28 mouse cellular contexts compared by ENCODE assay signal in the genomic region with DNA sequence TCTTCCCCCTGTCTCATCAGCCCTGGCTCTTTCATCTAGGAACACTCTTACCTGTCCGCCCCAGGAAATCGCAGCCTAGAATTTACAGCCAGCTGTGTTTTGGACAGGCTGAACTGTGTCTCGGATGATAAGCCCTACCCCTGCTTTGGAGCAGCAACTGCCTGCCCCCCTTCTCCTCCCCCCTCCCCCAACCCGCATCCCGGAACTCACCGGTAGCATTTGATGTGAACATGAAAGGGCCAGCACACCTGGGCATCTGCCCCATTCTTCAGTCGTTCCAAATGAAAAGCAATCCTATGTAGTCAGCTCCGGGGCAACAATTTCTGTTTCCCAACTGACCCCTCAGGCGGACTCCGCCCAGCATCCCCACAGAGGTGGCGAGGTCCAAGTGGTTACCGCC.
A peak's percentile ranks its signal among the peaks of the same experiment; 100 is the strongest.
DNase-seq lines count a peak whose midpoint lies in the region; ATAC-seq and TF ChIP-seq lines count a peak whose summit lies in the region.
"Had no signal": no experiment of that assay in that cellular context is flagged by ENCODE, and none has a peak within 500 bp of the region (broad histone marks: within the 10 kb centered on the region; RNA-seq: fewer than 3 reads in every experiment).

No protein-coding gene starts in this region.

- 0 out of 2 replicates have a peak overlapping the region, but pooled peaks have one; percentile 15 for H3K27ac ChIP-seq in limb, embryonic 10.5 days
- peak overlapping the region; percentile 3; the same call in 1 of the 2 replicates for H3K27ac ChIP-seq in thymus, adult 2 months (ENCODE audit: control insufficient read depth, insufficient read depth, low read length)
- H3K27ac ChIP-seq in midbrain, embryonic 16.5 days (ENCODE audit: low read length): no peak overlapping the region
- H3K27ac ChIP-seq: embryonic facial prominence, embryonic 12.5 days; forebrain, embryonic 15.5 days; heart, embryonic 10.5 days; hindbrain, embryonic 12.5 days; hindbrain, postnatal 0 days; kidney, postnatal 0 days; liver, embryonic 14.5 days; macrophage had no signal

- no peak overlapping the region for H3K9ac ChIP-seq in midbrain, embryonic 16.5 days (ENCODE audit: low read depth, low read length)
- H3K9ac ChIP-seq: embryonic facial prominence, embryonic 12.5 days; forebrain, embryonic 15.5 days; hindbrain, embryonic 12.5 days; liver, embryonic 14.5 days had no signal

- H3K4me2 ChIP-seq in midbrain, embryonic 16.5 days (ENCODE audit: low read length): no peak overlapping the region
- H3K4me2 ChIP-seq: embryonic facial prominence, embryonic 12.5 days; forebrain, embryonic 15.5 days; hindbrain, embryonic 12.5 days had no signal

- DNase-seq in R1 (ENCODE audit: low read depth, low spot score): peak; percentile 16
- DNase-seq in limb, embryonic 10.5 days (ENCODE audit: low spot score): no peak
- DNase-seq in thymus, adult 2 months: no peak
- peak; percentile 19 to 22 for DNase-seq in thymus, postnatal 36 days
- no peak for DNase-seq in spleen, adult 12 weeks (ENCODE audit: low spot score)
- DNase-seq: adrenal gland, adult 2 months; adrenal gland, postnatal 36 days; gastrocnemius, postnatal 25 days; heart, adult 11 months; heart, postnatal 36 days; kidney, adult 11 months; liver; lung, adult 2 months; lung, postnatal 10 days; midbrain, embryonic 14.5 days; spleen, adult 18-20 months had no signal

- H3K36me3 ChIP-seq in limb, embryonic 10.5 days: no peaks in the 10 kb centered on the region
- H3K36me3 ChIP-seq in thymus, adult 2 months (ENCODE audit: control insufficient read depth, insufficient read depth, low read length): no peaks in the 10 kb centered on the region
- H3K36me3 ChIP-seq in midbrain, embryonic 16.5 days (ENCODE audit: control insufficient read depth, insufficient read depth, low read length): no peaks in the 10 kb centered on the region
- H3K36me3 ChIP-seq: embryonic facial prominence, embryonic 12.5 days; forebrain, embryonic 15.5 days; heart, embryonic 10.5 days; hindbrain, embryonic 12.5 days had no signal

- H3K4me3 ChIP-seq in limb, embryonic 10.5 days: peak overlapping the region; percentile 11; the same call in 1 of the 2 replicates
- no peak overlapping the region for H3K4me3 ChIP-seq in thymus, adult 2 months (ENCODE audit: control insufficient read depth, insufficient read depth, low read length)
- H3K4me3 ChIP-seq in midbrain, embryonic 16.5 days (ENCODE audit: low read depth, low read length): no peak overlapping the region
- H3K4me3 ChIP-seq: embryonic facial prominence, embryonic 12.5 days; forebrain, embryonic 15.5 days; heart, embryonic 10.5 days; hindbrain, embryonic 12.5 days had no signal

- H3K9me3 ChIP-seq in limb, embryonic 10.5 days (replicated peaks): no peaks in the 10 kb centered on the region; the same call in 1 of the 2 replicates
- no peaks in the 10 kb centered on the region for H3K9me3 ChIP-seq in midbrain, embryonic 16.5 days (replicated peaks; ENCODE audit: control insufficient read depth, low read length, poor library complexity, severe bottlenecking)
- H3K9me3 ChIP-seq: embryonic facial prominence, embryonic 12.5 days; forebrain, embryonic 15.5 days; heart, embryonic 10.5 days; hindbrain, embryonic 12.5 days had no signal

- no peak for TF ChIP-seq CTCF in thymus, adult 2 months (IDR thresholded peaks at IDR 0.05; ENCODE audit: borderline replicate concordance, control insufficient read depth, extremely low read depth, insufficient read depth, low read length, poor library complexity)

- peaks cover 14% of the 10 kb centered on the region for H3K4me1 ChIP-seq in limb, embryonic 10.5 days
- peaks cover 33% of the 10 kb centered on the region for H3K4me1 ChIP-seq in thymus, adult 2 months (replicated peaks; ENCODE audit: control insufficient read depth, insufficient read depth, low read length)
- H3K4me1 ChIP-seq in midbrain, embryonic 16.5 days (ENCODE audit: control insufficient read depth, insufficient read depth, low read length): peaks cover 3% of the 10 kb centered on the region; the same call in 1 of the 2 replicates

- TF ChIP-seq POLR2A in thymus, adult 2 months (IDR thresholded peaks at IDR 0.05; ENCODE audit: control insufficient read depth, extremely low read depth, insufficient read depth, low read length, poor library complexity): no peak

- ATAC-seq in midbrain, embryonic 16.5 days: no peak
- no peak for ATAC-seq in megakaryocyte progenitor cell, adult 5-6 weeks (replicated peaks; ENCODE audit: poor library complexity)
- ATAC-seq: activated CD4-positive, CD25-positive, alpha-beta regulatory T cell, adult 4 months; CD4-positive, CD25-positive, alpha-beta regulatory T cell, adult 4 months; forebrain, embryonic 15.5 days; hindbrain, postnatal 0 days had no signal

- WGBS in limb, embryonic 10.5 days: 28% methylated on average over 12 of the region's 12 CpGs
- 52% methylated on average over 12 of the region's 12 CpGs for WGBS in thymus, adult 2 months
- WGBS in midbrain, embryonic 16.5 days: 44% methylated on average over 12 of the region's 12 CpGs

- 0 out of 2 replicates have a peak, but pooled peaks cover 14% of the 10 kb centered on the region for H3K27me3 ChIP-seq in limb, embryonic 10.5 days (ENCODE audit: low read depth, poor library complexity, severe bottlenecking)
- H3K27me3 ChIP-seq in thymus, adult 2 months (ENCODE audit: control insufficient read depth, insufficient read depth, low read length): no peaks in the 10 kb centered on the region
- H3K27me3 ChIP-seq in midbrain, embryonic 16.5 days (ENCODE audit: control insufficient read depth, insufficient read depth, low read depth, low read length): no peaks in the 10 kb centered on the region
- H3K27me3 ChIP-seq: embryonic facial prominence, embryonic 12.5 days; forebrain, embryonic 15.5 days; hindbrain, embryonic 12.5 days had no signal

Comparison
In these comparisons a context has a peak if more than half of its experiments do, and no peak if none do; other contexts are left out.
1. DNase-seq: peak in R1 (single experiment) and thymus, postnatal 36 days (2 of 2); none in limb, embryonic 10.5 days (single experiment), thymus, adult 2 months (single experiment) and spleen, adult 12 weeks (single experiment).